Mouse (Mus musculus): ENCODE data around the gene Sclt1. TPM values are rescaled to one million over a fixed set of nuclear protein-coding genes. Genes with fewer than 3 reads are reported as not detected.

Sclt1 gene
- polyA plus RNA-seq, 1 experiment from 2014 or later, result 19.5 TPM

DNA sequence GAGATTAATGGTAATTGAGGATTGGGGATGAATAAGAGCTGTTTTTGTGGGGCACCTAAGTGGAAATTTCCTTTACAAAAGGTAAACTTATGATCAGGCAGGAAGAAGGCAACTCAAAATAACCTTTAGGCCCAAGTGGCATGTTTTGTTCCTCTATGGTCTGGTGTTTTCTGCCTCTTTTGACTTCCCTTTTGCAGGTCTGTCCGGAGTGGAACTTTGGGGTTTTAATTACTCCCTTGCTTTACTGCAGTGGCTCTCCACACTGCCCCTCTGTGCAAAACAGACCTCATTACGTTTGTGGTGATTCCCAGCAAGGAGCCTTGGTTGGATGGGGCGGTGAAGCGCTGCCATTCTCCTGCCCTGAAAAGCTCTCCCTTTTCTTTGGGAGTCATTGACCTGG is 162.4 kb downstream of the Sclt1 start:
- Histone ChIP-seq H3K9me3 (ENCODE audit: control insufficient read depth, low read length) (no peaks in the 10 kb centered on the region), H3K4me2 (ENCODE audit: low read length) (no peak overlapping the region), H3K27ac (replicated peaks; ENCODE audit: low read depth, low read length) (no peak overlapping the region), H3K36me3 (ENCODE audit: control insufficient read depth, insufficient read depth, low read length) (no peaks in the 10 kb centered on the region), H3K27me3 (ENCODE audit: control insufficient read depth, insufficient read depth, low read length) (no peaks in the 10 kb centered on the region), H3K4me1 (ENCODE audit: control insufficient read depth, insufficient read depth, low read length) (peaks cover 12% of the 10 kb centered on the region), H3K9ac (replicated peaks; ENCODE audit: low read length) (no peak overlapping the region), H3K4me3 (replicated peaks; ENCODE audit: low read depth, low read length) (no peak overlapping the region)
- no peak for ATAC-seq (ENCODE audit: low FRiP score, low TSS enrichment)
- WGBS, result 37% methylated on average over 4 of the region's 4 CpGs
- no peak for DNase-seq

DNA sequence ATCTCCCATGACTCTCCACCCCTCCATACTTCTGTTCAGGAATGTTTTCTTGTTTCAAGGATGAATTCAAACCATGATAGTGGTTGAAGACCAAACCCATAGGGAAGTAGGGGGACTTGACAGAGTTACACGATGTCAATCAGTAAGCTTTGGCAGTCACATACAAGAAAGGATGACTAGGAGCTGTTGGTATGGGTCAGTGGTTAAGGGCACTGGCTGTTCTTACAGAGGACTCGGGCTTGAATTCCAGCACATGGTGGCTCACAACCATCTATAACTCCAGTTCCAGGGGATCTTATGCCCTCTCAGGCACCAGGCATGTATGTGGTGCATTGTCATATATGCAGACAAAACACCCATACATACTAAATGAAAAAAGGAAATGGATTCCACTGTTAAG is 165.1 kb downstream of the Sclt1 start:
- H3K36me3 ChIP-seq (ENCODE audit: control insufficient read depth, insufficient read depth, low read length), result no peaks in the 10 kb centered on the region
- no peak for ATAC-seq (ENCODE audit: low FRiP score, low TSS enrichment)
- peaks cover 12% of the 10 kb centered on the region for H3K4me1 ChIP-seq (ENCODE audit: control insufficient read depth, insufficient read depth, low read length)
- no peak overlapping the region for H3K9ac ChIP-seq (replicated peaks; ENCODE audit: low read length)
- H3K27me3 ChIP-seq (ENCODE audit: control insufficient read depth, insufficient read depth, low read length), result no peaks in the 10 kb centered on the region
- 51% methylated on average over 2 of the region's 2 CpGs for WGBS
- H3K9me3 ChIP-seq (ENCODE audit: control insufficient read depth, low read length), result no peaks in the 10 kb centered on the region
- H3K4me2 ChIP-seq (ENCODE audit: low read length), result no peak overlapping the region
- DNase-seq, result no peak
- H3K27ac ChIP-seq (replicated peaks; ENCODE audit: low read depth, low read length), result no peak overlapping the region
- no peak overlapping the region for H3K4me3 ChIP-seq (replicated peaks; ENCODE audit: low read depth, low read length)

Other genes starting within 250 kb of the Sclt1 start
- gene Jade1, start 186.8 kb downstream of the Sclt1 start, polyA plus RNA-seq (2014; fragmentation: Nextera tagmentation; extraction: Ambion mirVana), result 9.4 and 13.1 TPM in 2 replicates
- gene D3Ertd751e, start 97 bp upstream of the Sclt1 start, polyA plus RNA-seq (2014; fragmentation: Nextera tagmentation; extraction: Ambion mirVana), result 7.9 and 11.3 TPM in 2 replicates